Mouse (Mus musculus): ENCODE measurements at regions not wholly inside any gene's neighbourhood (a gene's known extent, or its start where the extent isn't known, plus 50 kb on each side); places are given as distances from the start of the nearest gene placed in this dataset.

DNA sequence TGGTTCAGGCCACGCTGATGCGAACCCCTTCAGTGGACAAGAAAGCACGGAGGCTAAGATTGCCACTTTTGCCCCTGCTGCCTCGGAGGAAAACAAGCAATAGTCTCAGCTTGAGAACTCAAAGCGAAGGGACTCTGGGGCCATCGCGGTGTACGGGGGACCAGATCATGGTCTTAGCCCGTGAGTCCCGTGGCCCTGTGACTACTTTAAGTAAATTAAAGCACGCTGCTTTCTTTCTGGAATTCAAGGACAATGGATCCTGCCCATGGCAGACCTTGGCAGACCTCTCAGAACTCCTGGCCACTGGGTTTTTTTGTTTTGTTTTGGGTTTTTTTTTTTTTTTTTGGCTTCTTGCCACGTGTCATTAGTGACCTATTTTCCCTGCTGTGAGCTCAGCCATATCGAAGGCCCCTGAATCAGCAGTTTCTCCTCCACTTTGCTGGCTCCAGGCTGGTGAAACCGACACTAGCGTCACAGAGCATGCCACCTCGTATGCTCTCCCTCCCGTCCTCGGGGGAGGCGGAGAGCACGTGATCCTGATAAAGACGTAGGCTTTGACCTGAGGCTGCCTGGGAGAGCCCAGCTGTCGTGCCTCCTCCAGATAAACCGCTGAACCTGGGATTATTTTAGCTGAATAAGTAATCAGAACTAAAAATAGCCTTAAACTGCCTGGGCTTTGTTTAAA, 174.6 kb downstream of the Cand1 start:
- Histone ChIP-seq H3K4me1 (peaks cover 7% of the 10 kb centered on the region; the same call in 1 of the 2 replicates), H3K27ac (peak overlapping the region; percentile 36; the same call in 1 of the 2 replicates), H3K27me3 (no peaks in the 10 kb centered on the region), H3K9me3 (replicated peaks) (no peaks in the 10 kb centered on the region), H3K4me2 (replicated peaks) (no peak overlapping the region; the same call in 1 of the 2 replicates), H3K36me3 (no peaks in the 10 kb centered on the region), H3K4me3 (no peak overlapping the region), H3K9ac (no peak overlapping the region)
- peak; percentile 90 for ATAC-seq (ENCODE audit: low FRiP score)
- WGBS = 43% methylated on average over 23 of the region's 23 CpGs

DNA sequence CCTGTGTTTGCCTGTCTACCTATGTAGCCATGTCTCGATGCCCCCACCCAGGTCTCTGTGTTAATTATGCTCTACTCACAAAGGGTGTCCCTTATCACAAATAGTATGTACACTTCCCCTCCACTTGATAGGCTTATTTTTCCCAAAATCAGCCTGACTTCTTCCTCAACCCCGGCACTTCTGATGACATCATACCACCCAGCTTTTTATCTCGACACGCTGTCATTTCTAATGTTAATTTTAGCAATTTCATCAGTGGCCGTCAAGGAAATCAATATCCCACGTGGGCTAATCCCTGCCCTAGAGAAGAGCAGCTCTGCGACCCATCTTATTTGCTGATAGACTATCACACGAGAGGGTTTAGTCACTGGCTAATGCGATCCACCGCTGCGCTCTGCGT, 175.6 kb downstream of the Cand1 start:
- Histone ChIP-seq H3K4me2 (replicated peaks) (no peak overlapping the region), H3K36me3 (no peaks in the 10 kb centered on the region), H3K4me3 (no peak overlapping the region), H3K27me3 (no peaks in the 10 kb centered on the region), H3K9me3 (replicated peaks) (no peaks in the 10 kb centered on the region), H3K27ac (no peak overlapping the region), H3K9ac (no peak overlapping the region), H3K4me1 (peaks cover 7% of the 10 kb centered on the region; the same call in 1 of the 2 replicates)
- 90% methylated on average over 12 of the region's 12 CpGs for WGBS
- no peak for ATAC-seq (ENCODE audit: low FRiP score)

DNA sequence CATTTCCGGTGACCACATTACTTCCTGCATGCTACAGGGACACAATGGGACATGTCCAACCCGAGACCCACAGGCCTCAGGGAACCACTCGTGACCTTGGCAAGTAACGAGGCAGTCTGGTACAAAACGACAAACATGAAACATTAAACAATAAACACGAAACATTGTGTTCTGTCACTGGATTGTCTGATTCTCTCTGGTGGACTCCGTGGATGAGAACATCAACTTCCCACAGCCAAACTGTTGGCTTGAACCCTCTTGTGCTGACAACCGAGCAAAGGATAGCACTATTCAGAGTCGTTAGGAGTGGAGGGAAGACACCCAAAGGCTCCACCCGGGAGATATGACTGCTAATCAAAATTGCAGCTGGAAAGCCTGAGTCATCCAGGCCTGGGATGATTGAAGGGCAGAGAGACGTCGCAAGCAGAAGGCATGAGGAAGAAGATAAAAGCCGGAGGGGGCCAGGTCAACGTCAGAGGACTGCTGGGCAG, 176.6 kb downstream of the Cand1 start:
- Histone ChIP-seq H3K36me3 (no peaks in the 10 kb centered on the region), H3K9ac (no peak overlapping the region), H3K9me3 (replicated peaks) (no peaks in the 10 kb centered on the region), H3K4me3 (no peak overlapping the region), H3K4me1 (peaks cover 7% of the 10 kb centered on the region; the same call in 1 of the 2 replicates), H3K4me2 (replicated peaks) (no peak overlapping the region), H3K27me3 (no peaks in the 10 kb centered on the region), H3K27ac (no peak overlapping the region)
- ATAC-seq (ENCODE audit: low FRiP score) = no peak
- WGBS = 88% methylated on average over 14 of the region's 14 CpGs

DNA sequence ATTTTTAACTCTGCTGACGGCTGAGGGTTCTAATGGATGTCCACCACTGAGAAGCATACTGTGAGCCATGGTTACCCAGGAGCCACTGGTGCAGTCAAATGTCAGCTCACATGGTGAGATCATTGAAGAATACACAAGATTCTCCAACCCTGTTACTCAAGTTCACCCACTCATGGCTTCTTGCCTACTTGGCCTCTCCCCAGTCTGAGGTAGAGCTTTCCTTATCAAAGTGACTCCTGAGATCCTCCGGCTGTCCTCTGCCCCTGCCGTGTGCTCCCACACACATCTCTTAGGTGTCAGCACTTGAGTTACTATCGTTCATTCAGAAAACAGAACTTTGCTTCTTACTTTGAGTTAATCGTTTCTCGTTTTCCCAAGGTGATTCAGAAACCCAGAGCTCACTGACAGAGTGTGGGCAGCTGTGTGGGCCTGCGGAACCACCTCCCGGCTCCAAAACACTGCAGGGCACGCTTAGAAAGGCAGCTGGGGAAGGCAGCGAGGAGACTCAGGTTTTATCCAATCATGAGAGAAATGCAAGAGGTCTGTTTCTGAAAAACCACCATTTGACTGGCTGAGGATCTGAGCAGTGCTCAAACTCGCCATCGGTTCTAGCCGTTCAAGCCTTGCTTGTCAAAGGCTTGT, 177.8 kb downstream of the Cand1 start:
- Histone ChIP-seq H3K4me2 (replicated peaks) (no peak overlapping the region), H3K4me3 (no peak overlapping the region), H3K4me1 (peaks cover 7% of the 10 kb centered on the region; the same call in 1 of the 2 replicates), H3K27ac (no peak overlapping the region), H3K36me3 (no peaks in the 10 kb centered on the region), H3K9me3 (replicated peaks) (no peaks in the 10 kb centered on the region), H3K27me3 (no peaks in the 10 kb centered on the region), H3K9ac (no peak overlapping the region)
- 93% methylated on average over 13 of the region's 13 CpGs for WGBS
- ATAC-seq (ENCODE audit: low FRiP score) = no peak

DNA sequence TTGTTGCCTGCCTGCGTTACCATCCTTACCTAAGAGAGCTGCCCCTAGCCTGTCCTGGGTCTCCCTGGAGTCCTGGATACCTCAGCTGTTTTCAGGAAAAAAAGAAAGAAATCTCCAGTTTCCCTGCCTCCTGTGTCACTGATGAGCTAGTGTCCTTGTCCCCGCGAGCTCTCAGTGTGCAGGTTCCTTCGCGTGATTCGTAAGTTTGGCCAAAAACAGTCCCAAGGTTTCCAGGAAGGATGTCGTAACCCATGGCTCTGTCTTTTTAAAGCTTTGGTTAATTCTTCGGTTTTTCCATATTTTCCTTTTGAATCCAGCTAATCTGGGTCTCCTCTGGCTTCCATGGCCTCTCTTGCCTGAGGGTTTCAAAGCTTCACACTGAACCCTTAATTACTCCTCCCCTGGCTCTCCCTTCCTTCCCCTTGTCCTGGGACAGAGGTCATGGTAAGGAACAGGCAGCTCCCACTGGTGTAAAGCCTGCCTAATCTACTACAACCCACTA, 178.5 kb downstream of the Cand1 start:
- 94% methylated on average over 8 of the region's 8 CpGs for WGBS
- no peak for ATAC-seq (ENCODE audit: low FRiP score)
- Histone ChIP-seq H3K9ac (no peak overlapping the region), H3K36me3 (no peaks in the 10 kb centered on the region), H3K9me3 (replicated peaks) (no peaks in the 10 kb centered on the region), H3K27me3 (no peaks in the 10 kb centered on the region), H3K27ac (no peak overlapping the region), H3K4me2 (replicated peaks) (no peak overlapping the region), H3K4me3 (no peak overlapping the region), H3K4me1 (peaks cover 7% of the 10 kb centered on the region; the same call in 1 of the 2 replicates)

DNA sequence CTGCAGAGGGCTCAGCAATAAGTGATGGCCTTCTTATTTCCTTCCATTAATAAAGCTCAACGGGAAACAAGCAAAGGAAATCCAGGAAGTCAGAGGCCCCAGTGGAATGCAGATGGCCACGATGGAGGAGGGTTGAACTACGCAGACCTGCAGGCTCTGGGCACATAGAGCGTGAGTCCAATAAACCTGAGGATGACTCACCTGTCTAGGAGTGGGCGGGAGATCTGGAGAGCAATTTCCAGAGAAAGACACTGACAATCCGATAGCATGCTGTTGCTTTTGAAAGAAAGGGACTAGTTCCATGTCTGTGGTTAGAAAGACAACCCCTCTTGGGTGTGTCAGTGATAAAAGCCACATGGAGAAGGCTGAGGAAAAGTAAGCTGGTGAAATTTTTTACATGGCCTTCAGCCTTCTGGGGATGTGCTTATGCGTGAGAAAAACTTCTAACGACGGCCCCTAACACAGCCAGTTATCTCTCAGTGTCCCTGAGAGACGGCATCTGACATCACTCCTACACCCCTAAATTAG, 181.3 kb downstream of the Cand1 start:
- H3K4me2 ChIP-seq (replicated peaks) = no peak overlapping the region
- H3K9ac ChIP-seq = no peak overlapping the region
- no peaks in the 10 kb centered on the region for H3K36me3 ChIP-seq
- no peak for ATAC-seq (ENCODE audit: low FRiP score)
- no peak overlapping the region for H3K4me3 ChIP-seq
- no peak overlapping the region for H3K27ac ChIP-seq
- H3K27me3 ChIP-seq = no peaks in the 10 kb centered on the region
- H3K4me1 ChIP-seq = peaks cover 3% of the 10 kb centered on the region; the same call in 1 of the 2 replicates
- WGBS = 89% methylated on average over 10 of the region's 10 CpGs
- H3K9me3 ChIP-seq (replicated peaks) = no peaks in the 10 kb centered on the region

DNA sequence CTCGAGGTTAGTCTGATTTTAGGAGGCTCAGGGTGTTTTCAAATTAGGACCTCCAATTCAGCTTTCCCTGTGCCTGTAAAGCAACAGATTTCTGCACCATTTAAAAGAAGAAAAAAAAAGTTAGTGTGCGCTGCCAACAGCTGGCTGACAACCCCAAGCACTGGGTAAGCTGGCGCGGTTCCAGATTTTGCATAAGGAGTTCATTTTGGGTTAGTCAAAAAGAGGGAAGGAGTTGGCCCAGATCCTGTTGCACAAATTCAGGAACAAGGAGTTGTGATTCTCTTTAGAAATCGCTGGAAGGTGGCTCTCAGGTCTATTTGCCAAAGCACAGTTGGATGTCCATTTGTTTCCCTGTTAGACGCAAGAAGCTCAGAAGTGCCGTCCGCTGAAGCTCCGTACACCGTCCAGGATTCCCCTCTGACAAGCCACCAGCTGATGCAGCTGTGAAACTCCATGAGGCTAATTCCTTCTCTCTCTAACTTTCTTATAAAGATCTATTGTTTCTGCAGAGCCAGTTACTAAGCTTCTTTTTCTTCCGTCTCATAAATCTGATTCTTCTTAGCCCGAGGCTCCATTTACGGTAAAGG, 184.6 kb downstream of the Cand1 start:
- Histone ChIP-seq H3K4me1 (peaks cover 3% of the 10 kb centered on the region; the same call in 1 of the 2 replicates), H3K9me3 (replicated peaks) (no peaks in the 10 kb centered on the region), H3K9ac (no peak overlapping the region), H3K27me3 (no peaks in the 10 kb centered on the region), H3K27ac (no peak overlapping the region), H3K4me2 (replicated peaks) (no peak overlapping the region), H3K36me3 (no peaks in the 10 kb centered on the region), H3K4me3 (no peak overlapping the region)
- 57% methylated on average over 13 of the region's 13 CpGs for WGBS
- no peak for ATAC-seq (ENCODE audit: low FRiP score)

DNA sequence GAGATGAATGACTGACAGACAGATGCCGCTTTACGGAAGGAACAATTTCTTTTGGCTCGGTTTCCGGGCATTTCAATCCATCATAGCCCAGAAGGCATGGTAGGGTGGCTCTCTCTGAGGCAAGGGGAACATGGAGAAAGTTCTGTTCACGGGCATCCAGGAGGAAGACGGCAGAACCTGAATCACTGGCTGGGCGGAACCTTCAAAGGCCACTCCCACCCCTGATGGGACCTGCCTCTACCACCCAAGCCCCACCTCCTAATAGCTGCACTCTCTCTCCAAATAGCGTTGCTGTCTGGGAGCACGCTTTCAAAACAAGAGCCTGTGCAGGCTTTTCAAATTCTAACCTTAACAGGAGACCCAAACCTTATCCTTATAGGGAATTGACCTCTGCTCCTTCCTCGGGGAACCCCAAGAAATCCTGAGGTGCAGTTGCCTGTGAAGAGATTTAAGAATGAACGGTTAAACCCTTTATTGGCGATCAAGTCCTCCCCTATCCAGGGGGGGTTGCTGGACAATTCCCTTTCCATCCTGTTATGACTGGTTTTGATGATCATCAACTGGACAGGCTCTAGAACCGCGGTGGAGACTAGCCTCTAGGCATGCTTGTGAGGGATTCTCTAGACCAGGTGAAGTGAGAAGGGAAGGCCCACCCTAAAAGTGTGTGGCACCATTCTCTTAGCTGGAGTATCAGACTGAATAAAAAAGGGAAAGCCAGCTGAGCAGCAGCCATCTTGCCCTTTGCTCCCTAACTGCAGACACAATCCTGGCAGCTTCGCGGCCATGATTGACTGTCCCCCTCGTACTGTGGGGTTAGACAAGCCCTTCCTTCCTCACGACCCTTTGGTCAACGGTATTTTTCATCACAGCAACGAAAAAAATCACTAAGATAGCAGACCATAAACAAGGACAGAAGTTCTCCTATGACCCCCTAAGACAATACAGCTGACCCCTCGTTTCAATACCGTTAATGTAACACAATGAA, 184.5 kb upstream of the Dyrk2 start:
- H3K4me1 ChIP-seq = peaks cover 3% of the 10 kb centered on the region; the same call in 1 of the 2 replicates
- no peak overlapping the region for H3K27ac ChIP-seq
- no peaks in the 10 kb centered on the region for H3K36me3 ChIP-seq
- no peak overlapping the region for H3K9ac ChIP-seq
- no peak overlapping the region for H3K4me2 ChIP-seq (replicated peaks)
- WGBS = 87% methylated on average over 22 of the region's 22 CpGs
- H3K4me3 ChIP-seq = no peak overlapping the region
- no peak for ATAC-seq (ENCODE audit: low FRiP score)
- no peaks in the 10 kb centered on the region for H3K9me3 ChIP-seq (replicated peaks)
- no peaks in the 10 kb centered on the region for H3K27me3 ChIP-seq

DNA sequence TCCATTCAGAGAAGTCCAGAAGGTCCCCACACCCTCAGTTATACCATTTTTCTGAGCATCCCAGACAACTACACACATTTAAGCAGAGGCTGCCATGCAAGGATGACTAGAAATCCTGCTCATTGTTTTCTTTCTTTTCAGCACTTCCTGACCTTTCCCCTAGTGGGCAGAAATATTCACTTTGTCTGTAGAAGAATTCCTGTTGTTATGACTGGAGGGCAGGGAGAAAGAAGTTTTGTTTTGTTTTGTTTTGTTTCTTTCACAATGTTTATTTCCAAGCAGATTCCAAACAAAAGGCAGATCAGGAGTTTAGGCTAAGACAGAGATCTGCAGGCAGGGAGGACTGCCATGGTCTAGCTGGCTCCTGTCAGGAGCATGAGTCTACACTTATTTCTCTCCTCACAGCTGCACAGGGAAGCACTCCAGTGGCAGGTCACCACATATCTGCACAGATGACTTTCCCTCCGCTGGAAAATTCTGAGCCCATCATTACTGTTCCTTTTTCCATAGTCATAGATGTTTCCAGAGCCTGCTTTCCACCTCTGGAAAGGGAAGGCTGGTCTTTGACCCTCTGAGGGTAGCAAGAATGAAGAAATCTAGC, 182.5 kb upstream of the Dyrk2 start:
- Histone ChIP-seq H3K4me2 (replicated peaks) (no peak overlapping the region), H3K27ac (no peak overlapping the region), H3K4me3 (no peak overlapping the region), H3K36me3 (no peaks in the 10 kb centered on the region), H3K27me3 (no peaks in the 10 kb centered on the region), H3K9ac (no peak overlapping the region), H3K9me3 (replicated peaks) (no peaks in the 10 kb centered on the region), H3K4me1 (peaks cover 3% of the 10 kb centered on the region; the same call in 1 of the 2 replicates)
- no peak for ATAC-seq (ENCODE audit: low FRiP score)
- 69% methylated on average over 1 of the region's 1 CpGs for WGBS

DNA sequence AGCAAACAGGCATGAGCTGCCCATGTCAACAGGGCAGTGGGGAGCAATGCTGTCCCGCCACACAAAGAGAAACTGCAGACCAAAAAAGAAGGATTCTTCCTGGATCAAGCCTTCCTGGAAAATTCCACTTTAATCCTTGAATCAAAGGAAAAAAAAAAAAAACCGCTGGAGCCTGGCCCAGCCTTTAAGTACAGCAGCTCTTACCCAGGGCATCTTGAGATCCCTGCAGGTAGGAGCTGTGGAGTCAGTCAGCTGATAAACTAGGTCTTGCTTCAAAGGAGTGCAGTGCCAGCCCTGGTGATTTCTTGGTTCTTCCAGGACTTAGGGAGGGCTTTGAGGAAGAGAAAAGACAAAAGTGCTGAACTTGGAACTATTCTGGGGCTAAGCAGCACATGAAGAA, 181.6 kb upstream of the Dyrk2 start:
- 69% methylated on average over 2 of the region's 2 CpGs for WGBS
- no peak overlapping the region for H3K4me2 ChIP-seq (replicated peaks)
- no peaks in the 10 kb centered on the region for H3K9me3 ChIP-seq (replicated peaks)
- H3K4me3 ChIP-seq = no peak overlapping the region
- no peak overlapping the region for H3K9ac ChIP-seq
- no peaks in the 10 kb centered on the region for H3K27me3 ChIP-seq
- no peak for ATAC-seq (ENCODE audit: low FRiP score)
- no peaks in the 10 kb centered on the region for H3K36me3 ChIP-seq
- H3K27ac ChIP-seq = no peak overlapping the region
- peaks cover 3% of the 10 kb centered on the region; the same call in 1 of the 2 replicates for H3K4me1 ChIP-seq

DNA sequence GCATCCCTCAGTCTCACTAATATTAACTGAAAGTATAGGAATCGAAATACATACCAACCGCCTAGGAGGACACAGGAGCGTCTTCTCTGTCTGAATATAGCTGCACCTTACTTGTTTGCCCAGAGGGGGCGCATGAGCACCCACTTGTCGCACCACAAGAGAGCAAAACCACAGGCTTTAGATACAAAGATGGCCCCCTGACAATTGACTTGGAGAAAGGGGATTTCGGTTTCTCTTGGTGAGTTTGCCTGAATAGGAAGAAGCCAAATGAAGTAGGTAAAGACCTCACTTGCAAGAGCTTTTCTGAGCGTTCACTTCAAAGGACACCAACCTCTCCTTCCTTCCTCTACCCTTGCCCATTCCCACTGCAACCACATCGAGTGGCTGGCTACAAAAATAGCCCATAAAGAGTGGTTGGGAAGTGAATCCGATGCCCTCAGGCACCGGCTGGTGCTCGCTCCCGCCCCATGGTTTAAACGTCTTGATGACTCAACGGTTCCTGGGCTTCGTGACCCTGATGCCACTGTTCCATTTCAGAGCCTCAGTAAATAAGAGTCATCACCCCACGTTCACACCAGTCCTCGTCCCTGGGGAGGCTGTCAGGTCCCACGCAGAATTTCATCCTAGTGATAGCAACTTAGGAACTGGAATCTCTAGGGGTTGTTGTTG, 180.1 kb upstream of the Dyrk2 start:
- Histone ChIP-seq H3K27me3 (no peaks in the 10 kb centered on the region), H3K4me3 (no peak overlapping the region), H3K9me3 (replicated peaks) (no peaks in the 10 kb centered on the region), H3K27ac (no peak overlapping the region), H3K9ac (no peak overlapping the region), H3K36me3 (no peaks in the 10 kb centered on the region), H3K4me1 (peaks cover 3% of the 10 kb centered on the region; the same call in 1 of the 2 replicates), H3K4me2 (replicated peaks) (no peak overlapping the region)
- no peak for ATAC-seq (ENCODE audit: low FRiP score)
- WGBS = 83% methylated on average over 18 of the region's 18 CpGs

Data from hindbrain, embryonic 12.5 days (tissue).